Mouse (Mus musculus) kidney, adult 2 months (tissue): ENCODE data around the gene Hist2h2ac.

Experiments used
- CTCF ChIP-seq: fragments of 200-500 bp; conservative IDR thresholded peaks from 2 replicates; pipeline ENCODE4 v1.5.1; 2011; ENCODE audit warnings: low read depth, mild to moderate bottlenecking, control low read depth, low read length, moderate library complexity, mixed read lengths; ENCODE audit not compliant: insufficient read depth, insufficient read length
- POLR2A ChIP-seq: fragments of 200-500 bp; IDR thresholded peaks from one replicate; pipeline ENCODE4 v1.6.1; 2011; ENCODE audit warnings: low read depth, low read length, control low read depth

- TF ChIP-seq CTCF (no peak), POLR2A (no peak)
Measured at GRCm38 (mm10) chr3:96231758-96232120, 11.1 kb upstream of the Hist2h2ac start.
